Mouse (Mus musculus) frontal cortex, adult 2 months (tissue): ENCODE results near the gene Olfr802. TPM values are rescaled to one million over a fixed set of nuclear protein-coding genes. Genes with fewer than 3 reads are reported as not detected.

Experiments used
- DNase-seq, 2 experiments: peaks; one replicate each; pipeline ENCODE4 v3.0.0; 2022; ENCODE audit warnings: low spot score in 1 of 2; ENCODE audit errors: extremely low spot score in 1 of 2
- polyA plus RNA-seq: library from polyadenylated mRNA; depleted of rRNA; stranded (reverse); fragments of >200 nt; gene quantifications from 2 replicates; pipeline ENCODE4 v1.2.3, GENCODE M21; 2012; rRNA removed

The Olfr802 gene
- polyA plus RNA-seq: not detected in 2 replicates

DNA sequence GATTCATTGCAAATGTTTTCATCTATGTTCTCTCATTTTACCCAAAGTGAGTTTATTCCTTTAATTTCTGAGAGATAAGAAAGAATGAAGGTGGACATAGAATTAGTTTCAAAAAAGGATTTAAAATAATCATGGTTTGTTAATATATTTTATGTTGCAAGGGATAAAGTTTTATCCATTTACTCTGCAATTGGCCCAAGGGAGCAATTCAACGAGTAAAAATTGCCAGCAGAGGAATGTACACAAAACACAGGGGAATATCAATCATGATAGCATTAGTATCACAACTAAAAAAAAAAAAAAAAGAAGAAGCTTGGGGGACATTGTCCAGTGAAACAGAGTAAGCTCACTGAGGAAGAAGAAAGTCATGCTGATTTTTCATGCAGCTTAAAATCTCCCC lies at the start of gene Olfr802:
TSS of gene Olfr802 (minus strand) at position 101 of the 400 bp plus-strand sequence.
- DNase-seq: no peak

DNA sequence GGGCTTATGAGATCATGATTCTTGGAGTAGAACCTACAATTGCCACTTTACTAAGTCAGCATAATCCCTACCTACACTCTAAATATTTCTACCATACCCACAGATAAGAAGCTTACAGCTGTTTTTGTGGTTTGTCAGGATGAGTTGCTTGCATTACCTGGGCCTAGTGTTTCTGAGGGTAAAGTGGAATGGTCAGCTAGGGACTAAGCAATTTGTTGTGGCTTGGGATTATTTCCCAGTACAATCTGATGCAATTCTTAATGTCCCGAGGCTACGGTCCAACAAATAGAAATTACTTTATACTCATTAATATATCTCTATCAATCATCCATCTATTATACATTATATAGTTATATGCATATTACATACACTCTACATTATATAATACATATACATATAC lies 41.3 kb upstream of the Olfr802 start, which contains the start of gene Olfr805:
TSS of gene Olfr805 (minus strand) at position 101 of the 400 bp plus-strand sequence.
- no peak for DNase-seq

DNA sequence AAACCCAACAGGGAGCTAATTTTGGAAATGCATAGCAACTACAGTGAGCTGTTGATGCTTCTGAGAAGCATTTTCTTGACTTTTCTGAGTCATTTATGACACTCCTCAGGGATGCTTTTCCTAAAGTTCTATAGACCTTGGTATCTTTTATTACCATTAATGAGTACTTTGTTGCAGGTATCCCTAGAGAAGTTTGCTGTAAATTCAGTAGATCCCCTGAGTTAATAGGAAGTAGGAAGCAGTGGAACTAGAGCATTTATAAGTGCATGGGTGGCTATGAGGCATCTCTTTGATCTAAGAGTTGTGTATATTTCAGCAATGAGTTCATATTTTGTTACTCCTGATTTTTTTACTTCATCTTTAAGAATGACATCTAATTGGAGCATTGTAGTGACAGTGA lies 14.9 kb upstream of the Olfr802 start, which contains the start of gene Olfr804:
TSS of gene Olfr804 (plus strand) at position 301 of the 400 bp plus-strand sequence.
- DNase-seq: no peak

DNA sequence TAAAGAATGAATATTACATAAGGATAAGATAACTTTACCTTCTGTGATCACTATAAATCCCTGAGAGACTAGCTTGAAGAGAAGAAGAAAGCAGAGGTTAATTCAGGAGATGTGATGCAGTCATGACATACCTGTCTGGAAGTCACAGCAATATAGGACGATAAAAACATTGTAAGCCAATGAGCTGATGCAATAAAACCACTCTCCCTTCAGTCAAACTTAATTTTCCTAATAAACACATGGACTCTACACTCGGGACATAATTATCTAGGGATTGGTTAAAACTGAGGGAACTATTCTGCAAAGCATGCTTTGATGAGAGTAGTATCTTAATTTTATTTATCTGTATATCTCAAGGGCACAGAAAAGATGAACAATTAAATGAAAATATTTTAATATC lies 6.2 kb upstream of the Olfr802 start, which contains the start of gene Olfr803:
TSS of gene Olfr803 (minus strand) at position 101 of the 400 bp plus-strand sequence.
- DNase-seq: no peak

DNA sequence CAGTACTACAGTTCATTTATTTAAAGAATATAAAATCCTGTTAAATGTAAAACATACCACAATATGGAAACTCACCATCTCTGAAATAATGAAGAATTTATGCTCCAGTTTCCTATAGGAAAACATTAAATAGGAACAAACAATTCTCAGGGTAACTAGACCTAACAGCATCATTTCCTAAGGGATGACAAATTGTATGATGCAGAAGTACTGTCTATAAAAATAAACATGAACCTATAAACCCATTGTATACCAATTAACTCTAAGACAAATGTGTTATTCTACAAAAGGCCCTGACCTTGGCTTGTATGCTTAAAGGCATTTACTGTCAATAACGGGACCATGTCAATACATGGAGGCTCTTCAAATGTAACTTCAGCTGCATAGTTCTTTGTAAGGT lies 14.2 kb downstream of the Olfr802 start, which contains the start of gene Olfr801:
TSS of gene Olfr801 (minus strand) at position 101 of the 400 bp plus-strand sequence.
- no peak for DNase-seq

DNA sequence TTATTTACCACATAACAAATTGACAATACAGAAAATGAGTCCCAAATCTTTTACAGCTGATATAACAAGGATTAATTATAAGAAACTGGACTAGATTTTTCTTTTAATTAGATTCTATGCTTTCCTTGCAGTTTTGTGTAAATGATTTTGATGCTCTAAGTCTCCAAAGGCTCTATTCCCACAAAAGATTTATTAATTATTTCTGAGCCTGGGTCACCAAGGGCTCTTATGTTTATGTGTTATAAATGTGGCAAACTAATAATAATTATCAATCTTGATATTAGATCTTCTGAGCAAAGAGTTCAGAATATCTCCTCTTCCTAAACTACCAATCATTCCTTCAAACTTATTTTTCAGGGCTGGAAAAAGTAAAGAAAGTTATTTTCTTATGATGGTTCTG lies 30.6 kb downstream of the Olfr802 start, which contains the start of gene Olfr800:
TSS of gene Olfr800 (plus strand) at position 301 of the 400 bp plus-strand sequence.
- DNase-seq: no peak

DNA sequence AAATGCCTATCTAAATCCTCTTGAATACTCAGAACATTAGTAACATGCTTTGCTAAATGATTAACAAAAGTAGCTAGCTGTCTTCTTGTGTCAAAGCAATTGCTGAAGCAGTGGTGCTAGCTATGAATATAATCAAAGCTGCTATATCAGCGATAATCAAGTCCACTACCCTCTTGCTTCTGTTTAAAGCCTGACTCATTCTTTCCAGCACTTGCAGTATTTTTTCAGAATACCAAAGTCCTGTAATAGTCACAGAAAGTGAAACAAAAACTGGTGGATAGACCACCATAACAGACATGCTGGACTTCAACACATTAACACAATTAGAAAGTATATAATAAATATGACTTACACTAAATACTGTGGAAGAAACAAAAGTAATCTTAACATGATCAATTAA lies 36.2 kb downstream of the Olfr802 start:
- no peak for DNase-seq

DNA sequence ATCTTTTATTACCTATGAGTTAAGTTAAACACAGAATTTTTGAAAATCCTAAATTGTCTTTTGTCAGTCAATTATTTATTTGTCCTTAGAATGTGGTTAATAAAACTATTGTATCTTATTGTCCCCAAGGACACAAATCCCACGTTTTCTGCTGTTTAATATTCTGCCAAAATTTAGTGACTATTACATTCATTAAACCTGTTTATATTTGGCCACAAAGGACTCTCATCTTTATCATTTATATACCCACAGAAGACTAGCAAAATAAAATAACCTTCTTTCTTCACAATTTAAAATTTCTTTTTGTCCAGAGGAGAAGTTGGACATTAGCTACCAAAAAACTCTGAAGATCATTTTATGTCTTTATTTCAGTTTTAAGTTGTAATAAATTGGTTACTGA lies 50.8 kb downstream of the Olfr802 start, which contains the start of gene Olfr799:
TSS of gene Olfr799 (plus strand) at position 301 of the 400 bp plus-strand sequence.
- no peak for DNase-seq

DNA sequence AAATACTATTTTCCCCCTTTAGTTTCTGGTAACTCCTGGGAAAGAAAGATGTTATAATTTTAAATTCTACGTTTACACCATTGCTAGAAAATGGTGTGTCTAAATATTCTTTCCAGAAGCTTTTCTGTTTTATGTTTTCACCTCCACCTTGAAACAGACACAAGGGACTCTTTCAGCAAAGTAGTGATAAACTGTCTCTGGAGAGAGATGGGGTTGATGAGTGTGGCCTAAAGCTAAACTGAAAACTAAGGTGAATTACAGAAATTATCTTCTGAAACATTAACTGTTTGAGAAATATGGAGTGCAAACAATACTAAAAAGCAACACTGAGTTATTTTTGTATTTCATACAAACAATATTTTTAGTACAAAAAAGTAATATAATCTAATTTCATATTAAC lies 60.1 kb downstream of the Olfr802 start, which contains the start of gene Olfr798:
TSS of gene Olfr798 (minus strand) at position 101 of the 400 bp plus-strand sequence.
- DNase-seq: no peak

Other genes starting within 250 kb of the Olfr802 start
- not detected in 2 replicates for gene Olfr787, start 226.3 kb downstream of the Olfr802 start, polyA plus RNA-seq
- gene Olfr788, start 217.2 kb downstream of the Olfr802 start, polyA plus RNA-seq: 0.11 TPM in 1 of 2 replicates, not detected in the other
- not detected in 2 replicates for gene Olfr789, start 203.4 kb downstream of the Olfr802 start, polyA plus RNA-seq
- gene Olfr790, start 189.7 kb downstream of the Olfr802 start, polyA plus RNA-seq: not detected in 2 replicates
- not detected in 2 replicates for gene Olfr791, start 166.4 kb downstream of the Olfr802 start, polyA plus RNA-seq
- gene Olfr792, start 149.0 kb downstream of the Olfr802 start, polyA plus RNA-seq: 0.04 TPM in 1 of 2 replicates, not detected in the other
- gene Olfr794, start 120.5 kb downstream of the Olfr802 start, polyA plus RNA-seq: not detected in 2 replicates
- gene Olfr796, start 75.6 kb downstream of the Olfr802 start, polyA plus RNA-seq: not detected in 2 replicates
- not detected in 2 replicates for gene Olfr798, start 60.2 kb downstream of the Olfr802 start, polyA plus RNA-seq
- gene Olfr799, start 50.7 kb downstream of the Olfr802 start, polyA plus RNA-seq: not detected in 2 replicates
- gene Olfr800, start 30.5 kb downstream of the Olfr802 start, polyA plus RNA-seq: not detected in 2 replicates
- 0.04 TPM in 1 of 2 replicates, not detected in the other for gene Olfr801, start 14.3 kb downstream of the Olfr802 start, polyA plus RNA-seq
- not detected in 2 replicates for gene Olfr803, start 6.1 kb upstream of the Olfr802 start, polyA plus RNA-seq
- gene Olfr804, start 15.0 kb upstream of the Olfr802 start, polyA plus RNA-seq: not detected in 2 replicates
- not detected in 2 replicates for gene Olfr805, start 41.2 kb upstream of the Olfr802 start, polyA plus RNA-seq
- gene Olfr806, start 53.8 kb upstream of the Olfr802 start, polyA plus RNA-seq: not detected in 2 replicates
- gene Olfr807, start 69.6 kb upstream of the Olfr802 start, polyA plus RNA-seq: not detected in 2 replicates
- not detected in 2 replicates for gene Olfr808, start 77.3 kb upstream of the Olfr802 start, polyA plus RNA-seq
- gene Olfr809, start 86.5 kb upstream of the Olfr802 start, polyA plus RNA-seq: not detected in 2 replicates
- gene Olfr810, start 106.7 kb upstream of the Olfr802 start, polyA plus RNA-seq: not detected in 2 replicates
- not detected in 2 replicates for gene Olfr811, start 116.2 kb upstream of the Olfr802 start, polyA plus RNA-seq
- gene Olfr812, start 157.9 kb upstream of the Olfr802 start, polyA plus RNA-seq: not detected in 2 replicates
- gene Olfr813, start 167.2 kb upstream of the Olfr802 start, polyA plus RNA-seq: not detected in 2 replicates
- not detected in 2 replicates for gene Olfr814, start 191.7 kb upstream of the Olfr802 start, polyA plus RNA-seq
- not detected in 2 replicates for gene Olfr815, start 217.7 kb upstream of the Olfr802 start, polyA plus RNA-seq
- not detected in 2 replicates for gene Olfr816, start 227.4 kb upstream of the Olfr802 start, polyA plus RNA-seq